Mouse (Mus musculus) retina, postnatal 1 day (tissue): ENCODE results near the gene Ube2q2.
"Not testable (repeated sequence)": the region's sequence is repeated elsewhere in the genome, so short reads cannot be mapped to it uniquely, and the experiment has no call there.

Experiments
- DNase-seq: peaks from one replicate; pipeline ENCODE4 v3.0.0-alpha.2; 2012

Gene Ube2q2

GRCm38 (mm10) chr9:55148854-55149498 is at the start of gene Ube2q2:
Gene Ube2q2 (plus strand): TSS chr9:55148854.
- DNase-seq, result peak; percentile 88

- DNase-seq, result peak; percentile 6
These were observed 47.5 kb upstream of the Ube2q2 start for GRCm38 (mm10) chr9:55101117-55101516.

- no peak for DNase-seq
These were observed 46.3 kb upstream of the Ube2q2 start for GRCm38 (mm10) chr9:55102186-55102835.

GRCm38 (mm10) chr9:55102931-55103630 is 45.6 kb upstream of the Ube2q2 start:
- DNase-seq, result no peak

GRCm38 (mm10) chr9:55110059-55110834 is 38.4 kb upstream of the Ube2q2 start:
- DNase-seq, result peak; percentile 93

- DNase-seq, result not testable (repeated sequence)
These were observed 37.8 kb upstream of the Ube2q2 start for GRCm38 (mm10) chr9:55110835-55111217.

- DNase-seq, result no peak
These were observed 33.9 kb upstream of the Ube2q2 start for GRCm38 (mm10) chr9:55114752-55115151.

- no peak for DNase-seq
These were observed 31.2 kb upstream of the Ube2q2 start for GRCm38 (mm10) chr9:55117293-55118055.

GRCm38 (mm10) chr9:55122586-55122985 is 26.1 kb upstream of the Ube2q2 start:
- no peak for DNase-seq

GRCm38 (mm10) chr9:55125735-55126134 is 22.9 kb upstream of the Ube2q2 start:
- no peak for DNase-seq

- no peak for DNase-seq
These were observed 22.4 kb upstream of the Ube2q2 start for GRCm38 (mm10) chr9:55126295-55126694.

GRCm38 (mm10) chr9:55131851-55132250 is 16.8 kb upstream of the Ube2q2 start:
- no peak for DNase-seq

GRCm38 (mm10) chr9:55136576-55136975 is 12.1 kb upstream of the Ube2q2 start:
- DNase-seq, result no peak

GRCm38 (mm10) chr9:55137112-55137511 is 11.5 kb upstream of the Ube2q2 start:
- no peak for DNase-seq

GRCm38 (mm10) chr9:55139958-55140357 is 8.7 kb upstream of the Ube2q2 start:
- peak; percentile 26 for DNase-seq

- DNase-seq, result peak; percentile 71
These were observed 1.0 kb downstream of the Ube2q2 start for GRCm38 (mm10) chr9:55149499-55150278.

GRCm38 (mm10) chr9:55150279-55150726 is 1.6 kb downstream of the Ube2q2 start:
- DNase-seq, result no peak

GRCm38 (mm10) chr9:55151096-55151495 is 2.4 kb downstream of the Ube2q2 start:
- DNase-seq, result no peak

GRCm38 (mm10) chr9:55152935-55153334 is 4.3 kb downstream of the Ube2q2 start:
- no peak for DNase-seq

GRCm38 (mm10) chr9:55170655-55171412 is 22.2 kb downstream of the Ube2q2 start:
- DNase-seq, result no peak

- no peak for DNase-seq
These were observed 23.6 kb downstream of the Ube2q2 start for GRCm38 (mm10) chr9:55172195-55172685.
